ENCODE assay signal across 22 mouse cellular contexts in genomic region chr1:43238471-43238870, GRCm38 (mm10). TPM values are rescaled to one million over a fixed set of nuclear protein-coding genes. Genes with fewer than 3 reads are reported as not detected.
DNase-seq lines count a peak whose midpoint lies in the region; ATAC-seq lines count a peak whose summit lies in the region.
"Had no signal": no experiment of that assay in that cellular context is flagged by ENCODE, and none has a peak within 500 bp of the region (broad histone marks: within the 10 kb centered on the region; RNA-seq: fewer than 3 reads in every experiment).

No protein-coding gene starts in this region.

- no peak overlapping the region for H3K4me3 ChIP-seq in heart, embryonic 10.5 days
- H3K4me3 ChIP-seq in heart, embryonic 15.5 days = no peak overlapping the region
- no peak overlapping the region for H3K4me3 ChIP-seq in heart, embryonic 16.5 days (ENCODE audit: low read length)
- H3K4me3 ChIP-seq: embryonic facial prominence, embryonic 15.5 days; erythroblast, embryonic 14.5 days; forebrain, embryonic 10.5 days; hindbrain, embryonic 10.5 days; intestine, embryonic 15.5 days had no signal

- peaks cover 38% of the 10 kb centered on the region for H3K4me1 ChIP-seq in heart, embryonic 10.5 days
- H3K4me1 ChIP-seq in heart, embryonic 15.5 days (replicated peaks) = peaks cover 52% of the 10 kb centered on the region
- H3K4me1 ChIP-seq in heart, embryonic 16.5 days (ENCODE audit: control insufficient read depth, insufficient read depth, low read length) = peaks cover 28% of the 10 kb centered on the region
- H3K4me1 ChIP-seq: embryonic facial prominence, embryonic 15.5 days; forebrain, embryonic 10.5 days; hindbrain, embryonic 10.5 days had no signal

- intact Hi-C loops in heart, postnatal 14 days (cut with DNase I) = loop anchor here (5.0 kb wide), 1 partner anchor 41 kb away; the partner anchor contains the start of gene Fhl2

- no peaks in the 10 kb centered on the region for H3K36me3 ChIP-seq in heart, embryonic 10.5 days
- no peaks in the 10 kb centered on the region for H3K36me3 ChIP-seq in heart, embryonic 15.5 days
- no peaks in the 10 kb centered on the region for H3K36me3 ChIP-seq in heart, embryonic 16.5 days (ENCODE audit: control insufficient read depth, insufficient read depth)
- H3K36me3 ChIP-seq: embryonic facial prominence, embryonic 15.5 days; forebrain, embryonic 10.5 days; hindbrain, embryonic 10.5 days; intestine, embryonic 15.5 days had no signal

- H3K27ac ChIP-seq in heart, embryonic 10.5 days = peak overlapping the region; percentile 42; the same call in 1 of the 2 replicates
- peak overlapping the region; percentile 83 for H3K27ac ChIP-seq in heart, embryonic 15.5 days
- peak overlapping the region; percentile 92 for H3K27ac ChIP-seq in heart, embryonic 16.5 days (ENCODE audit: low read length)
- H3K27ac ChIP-seq: embryonic facial prominence, embryonic 15.5 days; forebrain, embryonic 10.5 days; hindbrain, embryonic 10.5 days; hindbrain, embryonic 14.5 days had no signal

- H3K4me2 ChIP-seq in heart, embryonic 15.5 days = no peak overlapping the region; the same call in 1 of the 2 replicates
- peak overlapping the region; percentile 31 for H3K4me2 ChIP-seq in heart, embryonic 16.5 days (ENCODE audit: low read depth, low read length)
- H3K4me2 ChIP-seq: embryonic facial prominence, embryonic 15.5 days; hindbrain, embryonic 14.5 days; intestine, embryonic 15.5 days had no signal

- no peaks in the 10 kb centered on the region for H3K9me3 ChIP-seq in heart, embryonic 10.5 days
- H3K9me3 ChIP-seq in heart, embryonic 15.5 days (replicated peaks) = no peaks in the 10 kb centered on the region
- no peaks in the 10 kb centered on the region for H3K9me3 ChIP-seq in heart, embryonic 16.5 days (replicated peaks; ENCODE audit: control insufficient read depth, low read length)
- H3K9me3 ChIP-seq: embryonic facial prominence, embryonic 15.5 days; forebrain, embryonic 10.5 days; hindbrain, embryonic 10.5 days; intestine, embryonic 15.5 days had no signal

- H3K9ac ChIP-seq in heart, embryonic 15.5 days = no peak overlapping the region
- peak overlapping the region; percentile 43 for H3K9ac ChIP-seq in heart, embryonic 16.5 days (ENCODE audit: low read length)
- H3K9ac ChIP-seq: embryonic facial prominence, embryonic 15.5 days; hindbrain, embryonic 14.5 days; intestine, embryonic 15.5 days had no signal

- WGBS in heart, embryonic 10.5 days = 59% methylated on average over 2 of the region's 2 CpGs
- 44% methylated on average over 2 of the region's 2 CpGs for WGBS in heart, embryonic 15.5 days
- 56% methylated on average over 2 of the region's 2 CpGs for WGBS in heart, embryonic 16.5 days

- H3K27me3 ChIP-seq in heart, embryonic 10.5 days (ENCODE audit: insufficient read depth, poor library complexity, severe bottlenecking) = no peaks in the 10 kb centered on the region
- no peaks in the 10 kb centered on the region for H3K27me3 ChIP-seq in heart, embryonic 15.5 days
- no peaks in the 10 kb centered on the region for H3K27me3 ChIP-seq in heart, embryonic 16.5 days (ENCODE audit: control insufficient read depth, insufficient read depth, low read length)
- H3K27me3 ChIP-seq: embryonic facial prominence, embryonic 15.5 days; intestine, embryonic 15.5 days had no signal

- ATAC-seq in heart, embryonic 15.5 days (replicated peaks; ENCODE audit: insufficient number of reproducible peaks, insufficient read depth, low FRiP score, low read depth) = 0 out of 2 replicates have a peak, but pooled peaks have one; percentile 7
- ATAC-seq in heart, embryonic 16.5 days (replicated peaks; ENCODE audit: extremely low read depth, insufficient read depth, low FRiP score) = no peak
- ATAC-seq: forebrain, embryonic 14.5 days had no signal

- DNase-seq in heart, embryonic 10.5 days (ENCODE audit: low spot score) = no peak
- DNase-seq in heart, postnatal 14 days = no peak
- DNase-seq in ovary, adult 18-20 months (ENCODE audit: low spot score) = peak; percentile 10
- no peak for DNase-seq in ovary, postnatal 10 days (ENCODE audit: low spot score)
- no peak for DNase-seq in frontal cortex, postnatal 36 days (ENCODE audit: low spot score in 2 of 2)
- DNase-seq: adrenal gland, adult 8-10 months; adrenal gland, postnatal 36 days; cerebellum, adult 11 months; cerebellum, adult 8-10 months; cerebellum, postnatal 14 days; embryo, embryonic 11 days; gastrocnemius, postnatal 36 days; kidney, adult 18-20 months had no signal

RNA-seq across cellular contexts. Expression of gene Fhl2, which starts 41.7 kb away (rescaled TPM):
- 112 and 178 TPM in 2 replicates for polyA plus RNA-seq in heart, embryonic 10.5 days (2016; fragmentation: Nextera tagmentation; extraction: Ambion mirVana)
- total RNA-seq in heart, postnatal 14 days (2021) = 1,000 to 10,000 TPM; 1,735 to 2,031 TPM
- polyA plus RNA-seq in heart, embryonic 15.5 days (2015; fragmentation: Nextera tagmentation; extraction: Ambion mirVana) = 298 and 363 TPM in 2 replicates
- 426 and 443 TPM in 2 replicates for polyA plus RNA-seq in heart, embryonic 16.5 days (2015; fragmentation: Nextera tagmentation; extraction: Ambion mirVana)
- polyA plus RNA-seq: erythroblast, embryonic 14.5 days had no signal

Comparison
In these comparisons a context has a peak if more than half of its experiments do, and no peak if none do; other contexts are left out.
1. H3K27ac ChIP-seq: peak in every context shown above with its lines; median percentile 92 in heart, embryonic 16.5 days; 83 in heart, embryonic 15.5 days; 42 in heart, embryonic 10.5 days.